Mouse (Mus musculus): ENCODE results near the gene Fam43a.

Gene Fam43a

DNA sequence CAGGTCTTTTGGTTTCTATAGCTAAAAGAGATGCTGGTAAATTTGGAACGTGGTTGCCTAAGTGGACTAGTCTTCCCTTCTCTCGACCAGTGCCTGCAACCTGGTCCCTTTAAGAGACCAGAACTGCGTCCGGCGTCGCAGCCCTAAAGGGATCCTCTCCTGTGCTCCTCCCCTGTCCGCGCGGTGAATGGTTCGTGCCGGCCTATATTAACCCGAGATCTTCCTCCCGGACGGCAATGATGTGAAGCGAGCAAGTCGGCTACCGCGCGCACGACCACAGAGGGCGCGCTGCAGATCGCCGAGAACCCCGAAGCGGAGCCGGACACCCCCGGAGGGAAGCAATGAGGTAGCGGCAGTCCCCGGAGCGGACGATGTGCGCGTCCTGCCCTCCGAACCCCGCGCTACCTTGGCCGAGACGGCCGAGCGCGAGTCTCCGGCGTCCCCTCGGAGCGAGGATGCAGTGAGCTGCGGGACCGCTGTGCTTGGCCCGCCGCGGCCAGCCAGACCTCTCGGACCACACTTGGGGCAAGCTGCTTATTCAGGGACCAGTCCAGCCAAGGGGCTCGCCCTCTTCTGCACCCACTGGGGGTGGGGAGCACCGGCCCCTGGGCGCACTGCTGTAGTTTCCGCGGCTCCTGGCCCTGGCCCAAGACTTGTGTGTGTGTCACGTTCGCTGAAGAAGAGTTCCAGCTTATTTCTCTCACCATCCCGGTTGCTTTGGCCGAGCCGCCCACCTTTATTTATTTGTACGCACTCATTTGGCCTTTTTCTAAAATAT, at the start of gene Fam43a:
Gene Fam43a (plus strand): TSS at position 233 of the 778 bp plus-strand sequence.
- peak; percentile 69 to 76 for DNase-seq (ENCODE audit: low spot score in 2 of 2)

DNA sequence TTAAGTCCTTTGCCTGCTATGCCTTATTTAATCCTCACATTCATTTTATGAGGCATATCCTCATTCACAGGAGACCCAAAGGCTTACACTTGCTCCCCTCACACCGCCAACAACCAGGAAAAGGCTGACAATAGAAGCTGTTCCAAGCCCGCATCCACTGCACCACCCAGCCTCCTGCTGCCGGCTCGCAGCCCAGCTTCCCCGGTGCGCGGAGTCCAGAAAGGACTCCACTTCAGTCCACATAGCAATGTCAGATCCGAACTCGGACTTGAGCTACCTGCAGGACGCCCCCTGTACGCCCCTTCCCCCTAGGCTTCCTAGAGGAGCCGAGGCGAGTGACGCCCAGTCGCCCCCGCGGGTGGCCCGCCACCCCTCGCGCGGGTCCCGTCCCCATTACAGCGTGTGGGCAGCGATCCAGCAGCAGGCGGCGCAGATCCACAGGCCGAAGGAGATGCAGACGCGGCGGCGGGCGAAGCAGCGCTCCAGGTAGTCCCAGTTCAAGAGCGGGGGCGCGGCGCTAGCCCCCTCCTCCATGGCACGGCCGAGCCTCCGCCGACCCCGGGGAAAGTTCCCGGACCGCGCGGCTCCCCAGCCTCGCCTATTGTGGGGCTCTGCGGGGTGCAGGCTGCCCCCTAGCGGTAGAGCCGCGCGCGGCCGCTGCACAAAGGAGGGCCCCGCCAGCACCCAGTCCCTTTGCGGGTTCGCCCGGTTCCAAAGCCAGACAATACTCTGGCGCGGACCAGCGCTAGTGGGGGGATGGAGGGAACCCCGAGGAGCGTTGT, 49.4 kb upstream of the Fam43a start:
- peak; percentile 78 for DNase-seq (ENCODE audit: low spot score in 2 of 2)

DNA sequence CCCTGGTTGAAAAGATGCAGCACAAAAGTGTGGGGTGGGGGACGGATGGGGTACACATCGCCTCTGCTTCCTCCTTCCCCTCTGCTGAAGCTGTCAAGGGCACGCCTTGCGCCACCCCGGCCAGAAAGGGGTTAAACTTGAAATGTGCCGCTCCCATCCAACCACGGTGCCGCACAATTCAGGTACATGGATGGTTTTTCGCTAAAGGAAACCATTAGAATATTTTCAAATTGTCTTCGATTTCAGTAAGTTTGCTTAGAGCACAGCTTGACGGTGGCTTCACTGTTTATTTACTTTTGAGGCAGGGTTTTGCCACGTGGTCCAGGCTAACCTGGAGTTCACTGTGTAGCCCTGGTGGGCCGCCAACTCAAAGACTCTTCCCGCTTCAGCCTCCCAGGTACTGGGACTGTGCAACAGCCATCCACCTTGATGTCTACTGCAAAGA, 48.8 kb upstream of the Fam43a start, which contains the start of gene Tmem44:
Gene Tmem44 (minus strand): TSS at position 95 of the 445 bp plus-strand sequence.
- no peak for DNase-seq (ENCODE audit: low spot score in 2 of 2)

DNA sequence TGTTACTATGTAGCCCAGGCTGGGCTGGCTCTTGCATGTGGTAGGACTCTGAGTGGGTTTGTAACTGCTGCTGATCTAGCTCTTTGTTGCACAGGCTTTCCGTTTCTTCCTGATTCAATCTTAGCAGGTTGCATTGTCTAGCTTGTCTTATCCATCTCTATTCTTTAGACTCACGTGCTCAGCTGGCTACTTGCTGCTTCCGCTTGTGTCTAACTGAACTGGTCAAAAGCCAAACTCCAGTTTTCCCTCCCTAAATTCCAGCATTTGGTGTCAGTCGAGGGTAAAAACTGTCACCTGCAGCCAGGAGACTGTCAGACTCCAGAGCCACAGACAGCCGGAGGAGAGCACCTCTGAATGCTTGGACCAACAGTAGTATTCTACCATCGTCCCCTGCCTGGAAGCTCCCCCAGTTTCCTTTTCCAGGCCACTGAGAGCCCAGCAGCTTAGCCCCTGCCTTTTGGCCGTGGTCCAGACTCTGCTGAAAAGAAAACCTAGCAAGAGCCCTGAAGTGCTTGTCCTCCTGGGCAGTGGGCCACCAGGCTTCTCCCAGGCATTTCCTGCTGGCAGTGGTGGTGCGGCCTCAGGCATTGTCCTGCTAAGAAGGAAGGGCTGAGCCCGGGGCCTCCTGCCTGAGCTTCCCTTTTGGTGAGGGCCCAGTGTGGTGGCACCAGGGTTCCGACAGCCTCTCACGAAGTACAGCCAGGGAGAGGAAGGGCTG, 46.7 kb upstream of the Fam43a start:
- DNase-seq (ENCODE audit: low spot score in 2 of 2), result peak; percentile 39 to 49

DNA sequence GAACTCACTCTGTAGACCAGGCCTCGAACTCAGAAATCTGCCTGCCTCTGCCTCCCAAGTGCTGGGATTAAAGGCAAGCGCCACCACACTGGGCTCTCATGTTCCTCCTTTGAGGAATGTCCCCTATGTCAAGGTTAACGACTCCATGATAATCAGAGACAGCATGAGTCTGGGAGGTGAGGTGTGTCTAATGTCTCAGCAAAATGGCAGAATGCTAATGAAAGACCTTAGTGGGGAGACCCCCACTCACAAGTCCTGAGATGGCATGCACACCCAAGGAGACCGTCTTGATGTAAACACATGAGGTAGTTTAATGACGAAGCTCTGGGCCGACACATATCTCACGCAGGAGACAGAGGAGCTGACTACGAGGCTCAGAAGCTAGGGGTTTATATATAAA, 45.4 kb upstream of the Fam43a start:
- DNase-seq (ENCODE audit: low spot score in 2 of 2), result no peak

DNA sequence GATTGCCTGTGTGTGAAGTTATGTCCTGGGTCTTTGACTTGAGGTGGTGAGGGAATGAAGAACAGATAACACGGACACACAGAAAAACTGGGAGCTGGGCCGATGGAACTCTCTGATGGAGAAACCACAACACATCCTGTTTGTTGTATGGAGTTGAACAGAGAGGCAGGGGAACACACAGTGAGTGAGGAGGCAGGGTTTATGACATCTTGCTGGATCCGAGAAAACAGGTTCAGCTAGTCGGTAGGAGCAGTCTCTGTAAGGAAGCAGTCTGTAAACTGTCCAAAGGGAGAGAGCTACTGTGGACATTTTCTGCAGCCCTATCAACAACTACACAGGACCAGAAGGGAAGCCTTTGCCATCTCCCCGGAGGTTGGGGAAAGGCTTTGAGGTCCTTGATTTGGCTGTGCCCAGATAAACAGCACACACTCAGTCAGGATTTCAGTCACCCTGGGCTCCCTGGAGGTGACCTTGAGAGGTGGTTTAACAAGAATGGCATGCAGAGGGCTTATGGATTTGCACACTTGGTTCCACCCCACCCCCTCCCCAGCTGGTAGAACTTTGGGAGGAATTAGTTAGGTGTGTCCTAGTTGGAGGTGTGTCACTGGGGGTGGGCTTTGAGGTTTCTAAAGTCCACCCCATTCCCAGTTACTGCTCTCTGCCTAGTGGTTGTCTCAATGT, 40.1 kb upstream of the Fam43a start:
- DNase-seq (ENCODE audit: low spot score in 2 of 2), result no peak

DNA sequence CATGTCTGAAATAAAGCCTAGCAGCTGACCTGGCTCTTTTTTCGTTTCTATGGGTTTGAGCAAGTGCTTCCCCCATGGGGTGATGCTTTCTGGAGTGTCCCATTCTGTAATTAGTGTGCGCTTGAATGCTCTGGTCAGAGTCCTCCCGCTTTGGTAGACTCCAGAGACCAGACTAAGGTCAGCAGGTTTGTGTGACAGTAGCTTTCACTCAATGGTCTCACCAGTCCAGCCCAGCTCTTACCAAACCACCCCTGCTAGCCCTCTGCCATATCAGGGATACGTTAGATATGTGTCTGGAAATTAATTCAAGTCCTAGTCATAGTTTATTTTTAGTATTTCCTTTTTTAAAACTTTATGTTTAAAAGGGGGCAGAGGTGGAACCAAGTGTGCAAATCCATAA, 38.9 kb upstream of the Fam43a start:
- DNase-seq (ENCODE audit: low spot score in 2 of 2), result no peak

DNA sequence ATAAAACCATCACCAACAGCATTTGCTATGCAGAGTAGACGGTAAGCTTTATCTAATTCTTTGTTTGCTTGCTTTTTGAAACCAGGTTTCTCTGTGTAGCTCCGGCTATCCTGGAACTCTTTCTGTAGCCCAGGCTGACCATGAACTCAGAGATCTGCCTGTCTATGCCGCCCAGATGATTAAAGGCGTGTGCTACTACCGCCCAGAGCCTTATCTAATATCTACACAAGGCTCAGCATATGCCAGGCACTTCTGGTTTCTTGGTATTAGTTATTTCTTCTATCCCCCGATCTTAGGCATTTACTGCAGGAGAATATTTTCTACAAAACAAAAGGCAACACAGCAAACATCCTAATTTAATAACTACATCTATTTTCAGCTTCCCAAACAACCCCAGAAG, 33.9 kb upstream of the Fam43a start:
- no peak for DNase-seq (ENCODE audit: low spot score in 2 of 2)

DNA sequence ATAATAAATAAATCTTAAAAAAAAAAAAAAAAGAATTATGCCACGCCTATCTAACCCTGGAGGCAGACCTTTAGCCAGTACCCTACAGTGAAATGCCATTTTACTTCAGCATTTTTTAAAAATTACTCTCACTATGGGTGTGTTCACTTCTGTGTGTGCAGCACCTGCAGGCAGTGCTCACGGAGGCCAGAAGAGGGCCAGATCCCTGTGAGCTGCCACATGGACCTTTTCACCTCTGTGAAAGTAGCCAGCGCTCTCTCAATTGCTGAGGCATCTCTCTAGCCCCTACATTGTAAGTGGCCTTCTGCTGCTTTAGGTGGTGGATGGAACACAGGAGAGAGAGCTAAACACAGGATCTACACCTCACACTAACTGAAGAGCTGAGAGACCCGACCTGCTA, 29.4 kb upstream of the Fam43a start:
- no peak for DNase-seq (ENCODE audit: low spot score in 2 of 2)

DNA sequence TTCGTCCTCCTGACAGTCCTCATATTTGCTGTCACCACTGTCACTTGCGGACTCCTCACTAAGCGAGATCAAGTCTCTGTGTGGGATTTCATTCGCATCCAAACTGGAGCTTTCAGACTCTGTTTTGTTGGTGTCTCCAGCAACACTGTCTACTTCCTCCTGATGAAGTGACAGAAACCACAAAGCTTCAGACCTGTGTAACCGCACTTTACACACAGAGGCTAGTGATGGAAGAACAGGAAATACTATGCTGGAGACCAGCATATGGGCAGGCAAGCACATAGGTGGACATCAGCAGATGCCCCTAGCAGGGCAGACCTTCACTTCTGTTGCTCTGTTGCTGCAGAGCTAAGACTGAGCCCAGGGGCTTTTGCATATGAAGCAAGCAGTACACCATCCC, 28.1 kb upstream of the Fam43a start:
- DNase-seq (ENCODE audit: low spot score in 2 of 2), result no peak

DNA sequence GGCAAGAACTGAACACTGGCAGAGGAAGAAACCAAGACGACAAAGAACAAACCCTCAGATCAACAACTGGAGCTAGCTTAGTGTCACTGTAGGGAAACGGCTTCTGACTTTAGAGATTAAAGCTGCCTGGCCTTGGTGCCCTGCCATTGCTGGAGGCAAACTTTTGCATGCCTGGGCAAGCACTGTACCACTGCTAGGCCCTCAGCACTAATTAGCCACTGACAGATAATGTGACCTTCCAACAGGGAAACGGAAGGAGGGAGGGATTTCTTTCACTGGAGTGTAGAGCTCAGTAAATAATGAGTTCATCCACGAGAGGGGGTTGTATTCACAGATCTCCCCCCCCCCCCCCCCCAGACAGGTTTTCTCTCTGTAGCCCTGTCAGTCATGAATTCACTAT, 27.3 kb upstream of the Fam43a start:
- no peak for DNase-seq (ENCODE audit: low spot score in 2 of 2)

DNA sequence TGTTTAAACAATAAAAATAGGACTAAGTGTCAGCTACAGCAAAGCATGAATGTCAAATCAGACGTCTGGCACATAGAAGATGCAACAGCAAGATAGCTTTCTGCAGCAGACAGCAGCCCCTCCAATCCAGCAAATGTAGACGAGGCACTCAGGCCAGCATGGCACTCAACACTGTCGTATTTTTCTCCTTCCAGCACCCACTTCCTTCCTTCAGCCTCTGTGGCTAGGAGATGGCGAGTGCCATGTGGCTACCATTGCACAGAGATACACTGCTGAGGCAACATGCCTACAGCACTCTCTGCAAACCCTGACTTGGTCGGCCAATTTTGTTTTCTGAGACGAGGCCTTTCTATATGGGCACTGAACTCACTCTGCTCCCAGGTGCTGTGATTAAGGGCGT, 23.7 kb upstream of the Fam43a start:
- no peak for DNase-seq (ENCODE audit: low spot score in 2 of 2)

DNA sequence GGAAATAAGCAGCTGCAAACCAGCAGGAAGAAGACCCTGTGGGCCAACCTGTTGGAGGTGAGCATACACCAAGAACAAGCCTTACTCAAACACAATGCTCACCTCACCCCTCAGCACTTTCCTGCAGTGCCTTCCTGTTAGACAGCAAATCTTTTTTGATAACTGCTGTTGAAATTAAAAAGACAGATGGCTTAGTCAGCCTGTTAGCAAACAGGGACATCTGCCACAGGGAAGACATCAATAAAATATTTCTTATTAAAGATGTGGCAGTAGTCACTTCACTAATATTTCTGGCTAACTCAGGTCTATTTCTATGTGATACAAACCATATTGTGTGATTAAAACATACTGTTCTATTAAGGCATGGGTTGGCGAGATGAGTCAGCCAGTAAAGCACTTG, 23.1 kb upstream of the Fam43a start:
- DNase-seq (ENCODE audit: low spot score in 2 of 2), result no peak

DNA sequence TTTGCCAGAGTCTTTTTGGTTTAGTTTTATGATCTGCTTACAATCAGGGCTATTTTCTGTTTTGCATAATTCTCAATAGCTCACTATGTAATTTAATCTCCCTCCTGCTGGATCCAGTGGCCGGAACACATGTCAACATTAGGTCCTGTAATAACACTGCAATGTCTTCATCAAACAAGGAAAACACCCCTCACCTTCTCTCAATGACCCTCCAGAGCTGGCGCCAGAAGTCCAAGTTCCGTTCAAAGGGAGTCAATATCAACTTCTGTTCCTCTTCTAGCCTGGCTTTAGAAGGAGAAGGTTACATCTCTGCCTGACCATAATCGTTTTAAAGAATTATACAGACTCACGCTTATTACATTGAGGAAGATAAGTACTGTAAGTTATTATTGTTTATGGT, 18.8 kb upstream of the Fam43a start:
- DNase-seq (ENCODE audit: low spot score in 2 of 2), result no peak

DNA sequence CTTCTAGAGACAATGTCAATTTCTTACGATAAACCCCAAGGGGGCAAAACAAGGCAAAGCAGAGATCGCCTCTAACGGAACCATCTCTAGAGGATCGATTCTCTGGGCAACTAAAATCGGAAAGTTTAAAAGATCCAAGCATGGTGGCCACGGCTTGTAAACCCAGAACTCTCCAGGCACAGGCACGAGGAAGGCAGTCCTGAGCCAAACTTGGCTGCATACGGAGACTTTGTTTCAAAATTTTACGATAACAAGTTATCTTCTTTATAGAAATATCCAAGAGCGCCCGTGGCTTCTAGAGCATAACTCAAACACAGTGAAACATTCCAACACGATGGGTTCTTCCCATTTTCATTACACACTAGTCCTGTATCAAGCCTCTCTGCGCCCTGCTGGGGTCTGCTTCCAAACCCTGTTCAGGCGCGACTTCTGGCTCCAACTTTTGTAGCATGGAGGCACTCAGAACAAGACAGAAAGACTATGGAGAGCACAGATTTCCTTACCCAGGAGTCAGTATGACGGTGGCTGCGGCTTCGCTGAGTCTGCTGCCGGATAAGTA, 12.5 kb upstream of the Fam43a start:
- no peak for DNase-seq (ENCODE audit: low spot score in 2 of 2)

DNA sequence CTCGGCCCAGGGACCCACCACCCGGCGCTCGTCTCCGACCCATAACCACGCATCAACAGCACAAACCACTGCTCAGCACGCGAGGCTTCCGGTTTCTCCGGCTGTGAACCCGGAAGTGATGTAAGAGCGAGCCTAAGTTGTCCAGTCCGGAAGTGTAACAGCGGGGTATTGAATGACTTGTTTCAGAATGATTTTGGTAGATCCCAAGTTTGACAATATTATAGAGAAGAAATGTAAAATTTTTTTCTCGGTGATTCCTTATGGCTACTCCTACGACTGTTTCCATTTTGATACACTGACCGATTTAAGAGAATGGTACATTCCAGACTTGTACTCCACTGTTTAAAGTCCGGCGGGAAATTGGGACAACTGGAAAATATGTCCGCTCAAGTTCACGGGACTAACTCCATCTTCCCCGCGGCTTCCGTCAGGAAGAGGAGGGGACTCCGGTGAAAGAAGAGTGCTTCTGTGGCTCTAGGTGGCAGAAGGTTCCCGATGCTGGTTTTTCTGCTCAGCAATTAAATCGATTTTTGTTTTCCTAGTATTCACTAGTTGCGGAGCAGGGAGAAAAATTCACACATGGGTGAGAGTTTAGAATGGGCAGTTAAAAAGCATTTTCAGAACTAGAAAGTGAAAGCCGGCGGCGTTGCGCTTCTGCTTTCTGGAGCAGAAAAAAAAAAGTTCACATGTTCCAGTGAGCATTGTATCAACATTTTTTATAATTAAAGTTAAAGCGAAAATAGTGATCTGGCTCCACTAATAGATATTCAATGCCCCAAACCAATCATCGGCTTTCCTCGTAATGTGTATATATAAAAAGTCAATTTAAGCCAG, 11.8 kb upstream of the Fam43a start, which contains the start of gene Lsg1:
Gene Lsg1 (minus strand): TSS at position 99 of the 834 bp plus-strand sequence.
- DNase-seq (ENCODE audit: low spot score in 2 of 2), result peak; percentile 59 to 79

DNA sequence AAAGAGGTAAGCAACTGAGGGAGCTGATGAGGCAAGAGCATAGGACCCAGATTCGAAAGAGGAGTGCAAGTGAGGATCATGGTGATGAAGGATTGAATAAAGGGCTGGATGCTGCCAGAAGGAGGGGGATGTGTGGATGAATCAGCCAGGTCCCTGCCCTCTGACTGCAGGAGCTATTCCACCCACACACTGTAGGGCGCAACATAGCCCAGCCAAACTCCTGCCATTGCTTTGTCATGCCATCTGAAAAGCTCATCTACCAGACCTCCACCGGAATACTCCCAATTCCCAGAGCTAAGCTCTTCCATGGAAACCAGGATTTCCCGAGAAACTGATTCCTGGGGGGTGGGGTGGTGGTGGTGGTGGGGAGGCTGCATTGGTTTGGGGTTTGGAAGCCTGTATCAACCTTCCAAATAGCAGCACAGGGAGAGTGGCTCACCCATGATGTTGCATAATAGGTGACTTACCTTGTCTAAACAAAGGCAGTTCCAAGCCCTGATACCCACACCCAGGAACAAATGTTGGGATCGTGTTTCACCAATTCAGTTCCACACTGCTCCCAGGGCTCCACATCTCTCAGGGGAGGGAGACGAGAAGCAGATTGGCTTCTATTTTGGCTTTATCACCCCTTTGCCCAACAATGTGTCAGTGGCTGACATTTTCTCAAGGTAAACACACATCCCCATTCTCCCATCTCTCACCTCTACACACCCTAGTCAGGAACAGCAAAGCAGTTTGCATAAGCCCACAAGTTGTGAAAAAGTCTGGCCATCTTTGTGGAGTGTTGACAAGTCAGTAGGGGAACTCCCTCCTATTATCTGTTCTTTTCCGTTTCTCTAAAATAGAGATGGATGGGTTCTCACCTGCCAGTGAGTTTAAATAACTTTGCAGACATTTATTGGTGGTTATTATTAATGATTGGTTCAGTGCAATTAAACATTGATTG, 9.0 kb upstream of the Fam43a start:
- no peak for DNase-seq (ENCODE audit: low spot score in 2 of 2)

DNA sequence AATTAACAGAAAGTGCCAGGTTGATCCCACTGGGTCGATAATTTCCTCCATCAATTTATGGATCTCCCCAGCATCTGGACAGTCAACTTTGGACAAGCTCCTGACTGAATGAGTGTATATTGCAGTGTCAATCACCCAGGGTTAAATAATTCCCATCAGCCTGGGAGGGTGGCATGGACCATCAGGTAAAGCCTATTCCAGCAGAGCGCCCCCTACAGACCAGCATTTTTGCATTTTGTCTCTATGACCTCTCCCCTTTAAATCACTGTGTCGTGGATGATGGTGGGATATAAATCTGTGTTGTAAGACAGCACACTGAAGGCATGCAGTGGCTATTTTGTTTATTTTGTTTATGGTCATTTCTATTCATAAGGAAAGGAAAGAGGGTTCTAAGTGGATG, 7.5 kb upstream of the Fam43a start:
- no peak for DNase-seq (ENCODE audit: low spot score in 2 of 2)

DNA sequence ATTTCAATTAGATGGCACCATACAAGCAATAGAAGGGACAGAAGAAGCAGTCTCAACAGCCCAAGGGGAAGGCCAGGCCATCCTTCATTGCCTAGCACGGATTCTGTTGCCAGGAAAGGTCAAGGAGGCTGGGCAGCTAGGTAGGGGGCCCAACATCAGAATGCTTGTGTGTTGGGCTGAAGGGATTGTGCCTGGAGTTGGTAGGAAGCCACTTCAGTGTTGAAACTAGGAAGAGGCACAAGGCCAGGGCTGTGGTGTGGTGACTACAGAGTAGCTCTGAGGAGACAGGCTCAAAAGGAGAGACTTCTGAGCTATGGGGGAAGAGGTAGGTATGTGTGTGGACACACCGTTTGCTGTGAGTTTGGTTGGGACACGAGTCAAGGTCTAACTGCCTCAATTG, 4.2 kb upstream of the Fam43a start:
- DNase-seq (ENCODE audit: low spot score in 2 of 2), result no peak

Measured in frontal cortex, postnatal 25 days (tissue).